Mouse (Mus musculus): Measurements from ENCODE around the gene Rab27a. TPM values are rescaled to one million over a fixed set of nuclear protein-coding genes. Genes with fewer than 3 reads are reported as not detected.
A peak's percentile ranks its signal among the peaks of the same experiment; 100 is the strongest.
"Not testable (repeated sequence)": the region's sequence is repeated elsewhere in the genome, so short reads cannot be mapped to it uniquely, and the experiment has no call there.

Gene Rab27a
- total RNA-seq, 2 experiments from 2014 or later = 4.8 to 9.8 TPM

- intact Hi-C loops (cut with DNase I) = no loop called here
- no peak for DNase-seq (ENCODE audit: low spot score in 2 of 2)
Observed at GRCm38 (mm10) chr9:73085845-73086244, 41.2 kb downstream of the Rab27a start.

- intact Hi-C loops (cut with DNase I) = no loop called here
- DNase-seq (ENCODE audit: low spot score in 2 of 2) = no peak
Observed at GRCm38 (mm10) chr9:73087121-73087520, 42.5 kb downstream of the Rab27a start.

- intact Hi-C loops (cut with DNase I) = no loop called here
- DNase-seq (ENCODE audit: low spot score in 2 of 2) = no peak
Observed at GRCm38 (mm10) chr9:73087581-73087980, 42.9 kb downstream of the Rab27a start.

- DNase-seq (ENCODE audit: low spot score in 2 of 2) = no peak
- intact Hi-C loops (cut with DNase I) = no loop called here
Observed at GRCm38 (mm10) chr9:73089222-73089920, 44.7 kb downstream of the Rab27a start.

GRCm38 (mm10) chr9:73090121-73090520, 45.5 kb downstream of the Rab27a start:
- intact Hi-C loops (cut with DNase I) = loop anchor here (5.0 kb wide), 1 partner anchor 123 kb away; no protein-coding TSS in a partner anchor
- DNase-seq (ENCODE audit: low spot score in 2 of 2) = no peak

- DNase-seq (ENCODE audit: low spot score in 2 of 2) = no peak
- intact Hi-C loops (cut with DNase I) = loop anchor here (1.0 to 5.0 kb wide), 2 partner anchors 47 to 124 kb away; partner anchors contain the start of gene Rab27a
Observed at GRCm38 (mm10) chr9:73091747-73092146, 47.1 kb downstream of the Rab27a start.

- intact Hi-C loops (cut with DNase I) = loop anchor here (5.0 kb wide), 1 partner anchor 127 kb away; no protein-coding TSS in a partner anchor
- no peak for DNase-seq (ENCODE audit: low spot score in 2 of 2)
Observed at GRCm38 (mm10) chr9:73094580-73094979, 49.9 kb downstream of the Rab27a start.

GRCm38 (mm10) chr9:73097898-73098297, 53.2 kb downstream of the Rab27a start:
- no peak for DNase-seq (ENCODE audit: low spot score in 2 of 2)
- intact Hi-C loops (cut with DNase I) = no loop called here

- intact Hi-C loops (cut with DNase I) = no loop called here
- no peak for DNase-seq (ENCODE audit: low spot score in 2 of 2)
Observed at GRCm38 (mm10) chr9:73101536-73101935, 56.9 kb downstream of the Rab27a start, which contains the start of gene Khdc3. TSS of gene Khdc3 (plus strand) at chr9:73101836.

- intact Hi-C loops (cut with DNase I) = no loop called here
- no peak for DNase-seq (ENCODE audit: low spot score in 2 of 2)
Observed at GRCm38 (mm10) chr9:73102181-73102580, 57.5 kb downstream of the Rab27a start, which contains the start of gene Gm20509. TSS of gene Gm20509 (plus strand) at chr9:73102470.

- no peak for DNase-seq (ENCODE audit: low spot score in 2 of 2)
- intact Hi-C loops (cut with DNase I) = no loop called here
Observed at GRCm38 (mm10) chr9:73103159-73103879, 58.7 kb downstream of the Rab27a start.

- no peak for DNase-seq (ENCODE audit: low spot score in 2 of 2)
- intact Hi-C loops (cut with DNase I) = no loop called here
Observed at GRCm38 (mm10) chr9:73103880-73104198, 59.2 kb downstream of the Rab27a start.

- no peak for DNase-seq (ENCODE audit: low spot score in 2 of 2)
- intact Hi-C loops (cut with DNase I) = no loop called here
Observed at GRCm38 (mm10) chr9:73105141-73105540, 60.5 kb downstream of the Rab27a start.

GRCm38 (mm10) chr9:73105771-73106170, 61.1 kb downstream of the Rab27a start:
- intact Hi-C loops (cut with DNase I) = no loop called here
- no peak for DNase-seq (ENCODE audit: low spot score in 2 of 2)

GRCm38 (mm10) chr9:73112919-73113906, 68.6 kb downstream of the Rab27a start, which contains the start of gene Rsl24d1:
TSS of gene Rsl24d1 (plus strand) at chr9:73113426.
- intact Hi-C loops (cut with DNase I) = loop anchor here (5.0 kb wide), 1 partner anchor 71 kb away; the partner anchor contains the start of genes Pigb and Rab27a

GRCm38 (mm10) chr9:73116704-73117103, 72.0 kb downstream of the Rab27a start:
- intact Hi-C loops (cut with DNase I); DNase-seq (ENCODE audit: low spot score in 2 of 2): not testable (repeated sequence)

More at GRCm38 (mm10) chr9:73112919-73113906, 68.6 kb downstream of the Rab27a start, which contains the start of gene Rsl24d1:
- DNase-seq (ENCODE audit: low spot score in 2 of 2) = peak; percentile 91 to 92

- no peak for DNase-seq (ENCODE audit: low spot score in 2 of 2)
- intact Hi-C loops (cut with DNase I) = no loop called here
Observed at GRCm38 (mm10) chr9:73118012-73118411, 73.4 kb downstream of the Rab27a start.

GRCm38 (mm10) chr9:73121735-73122134, 77.1 kb downstream of the Rab27a start:
- intact Hi-C loops (cut with DNase I) = no loop called here
- DNase-seq (ENCODE audit: low spot score in 2 of 2) = no peak

GRCm38 (mm10) chr9:73125043-73125570, 80.5 kb downstream of the Rab27a start:
- intact Hi-C loops (cut with DNase I) = no loop called here
- no peak for DNase-seq (ENCODE audit: low spot score in 2 of 2)

Data from left cerebral cortex, postnatal 36 days (tissue).